Mouse (Mus musculus): Measurements from ENCODE around the gene Itln1. TPM values are rescaled to one million over a fixed set of nuclear protein-coding genes. Genes with fewer than 3 reads are reported as not detected.
"Not testable (repeated sequence)": the region's sequence is repeated elsewhere in the genome, so short reads cannot be mapped to it uniquely, and the experiment has no call there.

Itln1 gene
- polyA plus RNA-seq, 1 experiment from 2014 or later, result not detected

DNA sequence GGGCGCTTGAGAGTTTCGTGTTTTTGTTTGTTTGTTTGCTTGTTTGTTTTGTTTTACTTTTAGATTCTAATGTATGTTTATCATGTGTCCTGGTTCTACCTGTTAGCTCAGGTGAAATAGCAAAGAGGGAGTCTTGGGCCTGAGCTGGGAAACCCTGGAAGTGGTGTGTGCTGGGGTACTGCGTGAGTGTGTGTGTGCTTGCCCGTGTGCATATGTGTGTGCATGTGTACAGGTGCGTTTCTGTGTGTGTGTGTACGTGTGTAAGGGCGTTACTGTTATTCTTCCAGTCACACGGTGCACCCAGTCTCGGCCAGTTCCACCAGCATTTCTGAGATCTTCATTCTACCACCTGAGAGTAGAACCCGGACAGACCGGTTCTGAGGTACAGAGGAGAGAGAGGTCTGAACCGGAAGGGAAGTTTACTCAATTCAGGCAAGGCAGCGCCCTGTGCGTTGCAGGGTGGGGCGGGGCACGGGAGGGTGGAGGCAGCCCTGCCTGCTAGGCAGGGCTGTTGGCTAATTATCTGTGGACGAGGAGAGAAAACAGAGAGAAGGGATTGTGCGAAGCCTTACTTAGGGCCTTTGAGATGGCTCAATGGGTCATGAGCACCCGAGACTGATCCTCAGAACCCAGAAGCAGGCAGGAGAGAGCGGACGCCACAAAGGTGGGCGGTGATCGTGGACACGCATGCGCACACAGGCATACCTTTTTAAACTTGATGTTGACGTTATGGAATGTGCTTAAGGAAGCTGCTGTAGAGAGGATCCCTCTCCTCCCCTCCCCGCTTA, 57.1 kb downstream of the Itln1 start:
- H3K9me3 ChIP-seq (replicated peaks), result peaks cover 12% of the 10 kb centered on the region
- peaks cover 10% of the 10 kb centered on the region for H3K4me1 ChIP-seq
- H3K27me3 ChIP-seq (replicated peaks), result no peaks in the 10 kb centered on the region
- no peak overlapping the region for H3K9ac ChIP-seq
- H3K36me3 ChIP-seq, result no peaks in the 10 kb centered on the region
- peak overlapping the region; percentile 41 for H3K4me3 ChIP-seq
- WGBS (ENCODE audit: insufficient replicate concordance), result 51% methylated on average over 27 of the region's 27 CpGs
- H3K27ac ChIP-seq, result 0 out of 2 replicates have a peak overlapping the region, but pooled peaks have one; percentile 36
- peak overlapping the region; percentile 56 for H3K4me2 ChIP-seq
- ATAC-seq, result peak; percentile 54

GRCm38 (mm10) chr1:171477123-171477522, 58.0 kb downstream of the Itln1 start:
- H3K4me2 ChIP-seq, result no peak overlapping the region
- no peak overlapping the region for H3K9ac ChIP-seq
- 60% methylated on average over 8 of the region's 8 CpGs for WGBS (ENCODE audit: insufficient replicate concordance)
- H3K4me1 ChIP-seq, result peaks cover 10% of the 10 kb centered on the region
- no peaks in the 10 kb centered on the region for H3K36me3 ChIP-seq
- no peak overlapping the region for H3K27ac ChIP-seq
- H3K27me3 ChIP-seq (replicated peaks), result no peaks in the 10 kb centered on the region
- H3K9me3 ChIP-seq (replicated peaks), result peaks cover 7% of the 10 kb centered on the region; the same call in 1 of the 2 replicates
- no peak overlapping the region for H3K4me3 ChIP-seq
- ATAC-seq, result no peak

- Histone ChIP-seq H3K27ac (no peak overlapping the region), H3K9ac (no peak overlapping the region), H3K36me3 (no peaks in the 10 kb centered on the region), H3K27me3 (replicated peaks) (no peaks in the 10 kb centered on the region), H3K9me3 (replicated peaks) (no peaks in the 10 kb centered on the region), H3K4me2 (no peak overlapping the region), H3K4me3 (no peak overlapping the region), H3K4me1 (peaks cover 17% of the 10 kb centered on the region)
- no peak for ATAC-seq
- 49% methylated on average over 9 of the region's 9 CpGs for WGBS (ENCODE audit: insufficient replicate concordance)
These were observed 61.0 kb downstream of the Itln1 start for GRCm38 (mm10) chr1:171473920-171474640.

- WGBS (ENCODE audit: insufficient replicate concordance), result 67% methylated on average over 4 of the region's 4 CpGs
- peaks cover 17% of the 10 kb centered on the region for H3K4me1 ChIP-seq
- no peak for ATAC-seq
- H3K4me3 ChIP-seq, result no peak overlapping the region
- no peak overlapping the region for H3K4me2 ChIP-seq
- no peak overlapping the region for H3K9ac ChIP-seq
- no peaks in the 10 kb centered on the region for H3K36me3 ChIP-seq
- H3K9me3 ChIP-seq (replicated peaks), result no peaks in the 10 kb centered on the region
- no peaks in the 10 kb centered on the region for H3K27me3 ChIP-seq (replicated peaks)
- no peak overlapping the region for H3K27ac ChIP-seq
These were observed 61.6 kb downstream of the Itln1 start for GRCm38 (mm10) chr1:171473506-171473905.

DNA sequence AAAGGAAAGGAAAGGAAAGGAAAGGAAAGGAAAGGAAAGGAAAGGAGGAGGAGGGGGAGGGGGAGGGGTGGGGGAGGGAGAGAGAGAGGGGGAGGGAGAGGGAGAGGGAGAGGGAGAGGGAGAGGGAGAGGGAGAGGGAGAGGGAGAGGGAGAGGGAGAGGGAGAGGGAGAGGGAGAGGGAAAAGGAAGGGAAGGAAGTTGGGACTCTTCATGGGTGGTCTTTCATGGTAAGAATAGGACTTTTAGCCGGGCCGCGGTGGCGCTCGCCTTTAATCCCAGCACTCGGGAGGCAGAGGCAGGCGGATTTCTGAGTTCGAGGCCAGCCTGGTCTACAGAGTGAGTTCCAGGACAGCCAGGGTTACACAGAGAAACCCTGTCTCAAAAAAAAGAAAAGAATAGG, 63.2 kb downstream of the Itln1 start:
- H3K4me3 ChIP-seq; H3K4me1 ChIP-seq; H3K27ac ChIP-seq; H3K27me3 ChIP-seq (replicated peaks); H3K4me2 ChIP-seq; ATAC-seq; H3K9me3 ChIP-seq (replicated peaks); H3K36me3 ChIP-seq; H3K9ac ChIP-seq: not testable (repeated sequence)
- WGBS (ENCODE audit: insufficient replicate concordance), result 81% methylated on average over 8 of the region's 8 CpGs

- no peaks in the 10 kb centered on the region for H3K27me3 ChIP-seq (replicated peaks)
- WGBS (ENCODE audit: insufficient replicate concordance), result 66% methylated on average over 1 of the region's 1 CpGs
- H3K4me1 ChIP-seq, result peaks cover 8% of the 10 kb centered on the region
- no peak overlapping the region for H3K4me2 ChIP-seq
- H3K27ac ChIP-seq, result no peak overlapping the region
- no peak for ATAC-seq
- H3K9ac ChIP-seq, result no peak overlapping the region
- no peaks in the 10 kb centered on the region for H3K36me3 ChIP-seq
- H3K9me3 ChIP-seq (replicated peaks), result no peaks in the 10 kb centered on the region
- no peak overlapping the region for H3K4me3 ChIP-seq
These were observed 63.6 kb downstream of the Itln1 start for GRCm38 (mm10) chr1:171471452-171471851.

DNA sequence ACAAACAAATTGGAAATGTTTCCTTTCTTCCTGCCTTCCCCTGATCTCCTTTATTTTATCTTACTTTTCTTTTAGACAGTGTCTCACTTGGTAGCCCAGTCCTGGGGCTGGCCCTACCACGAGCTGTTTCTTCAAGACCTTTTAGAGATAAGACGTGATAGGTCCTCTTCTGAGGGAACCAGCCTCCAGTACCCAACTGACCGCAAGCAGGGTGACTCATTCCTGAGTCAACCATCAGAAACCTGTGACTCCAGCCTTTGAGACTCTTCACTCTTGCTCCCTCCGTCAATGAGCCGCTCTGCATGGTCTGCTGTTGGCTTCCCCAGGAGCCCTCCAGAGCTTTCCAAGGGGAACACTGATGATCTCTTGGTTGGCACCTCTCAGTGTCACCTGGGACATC, 64.2 kb downstream of the Itln1 start:
- Histone ChIP-seq H3K9me3 (replicated peaks) (no peaks in the 10 kb centered on the region), H3K4me3 (no peak overlapping the region), H3K27ac (no peak overlapping the region), H3K4me1 (peaks cover 8% of the 10 kb centered on the region), H3K4me2 (no peak overlapping the region), H3K9ac (no peak overlapping the region), H3K36me3 (no peaks in the 10 kb centered on the region), H3K27me3 (replicated peaks) (no peaks in the 10 kb centered on the region)
- WGBS (ENCODE audit: insufficient replicate concordance), result 37% methylated on average over 5 of the region's 5 CpGs
- ATAC-seq, result no peak

DNA sequence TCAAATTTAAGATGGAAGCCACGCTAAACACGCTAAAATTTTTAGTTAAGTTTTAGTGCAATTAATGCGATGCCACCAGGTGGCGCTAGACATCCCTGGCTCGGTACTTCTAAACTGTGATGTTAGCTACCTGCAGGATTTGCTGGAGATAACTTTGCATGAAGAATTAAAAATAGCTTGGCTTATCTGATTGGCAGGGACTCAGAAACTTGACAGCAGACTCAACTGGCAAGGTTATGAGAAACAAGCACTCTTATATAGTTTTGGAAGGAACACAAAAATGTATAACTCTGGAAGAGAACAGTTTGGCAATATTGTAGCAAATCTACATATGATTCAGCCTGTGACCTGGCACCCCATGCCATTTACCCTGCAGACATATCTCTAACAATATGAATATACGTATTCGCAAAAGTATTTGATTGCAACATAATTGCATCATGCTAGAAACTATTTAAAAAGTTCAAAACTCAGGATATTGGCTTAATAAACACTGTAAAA, 64.7 kb downstream of the Itln1 start:
- ATAC-seq, result no peak
- no peak overlapping the region for H3K4me3 ChIP-seq

GRCm38 (mm10) chr1:171469678-171470077, 65.4 kb downstream of the Itln1 start:
- Histone ChIP-seq H3K27ac (no peak overlapping the region), H3K4me2 (no peak overlapping the region), H3K36me3 (no peaks in the 10 kb centered on the region), H3K9me3 (replicated peaks) (no peaks in the 10 kb centered on the region), H3K4me1 (peaks cover 11% of the 10 kb centered on the region), H3K27me3 (replicated peaks) (no peaks in the 10 kb centered on the region), H3K9ac (no peak overlapping the region), H3K4me3 (no peak overlapping the region)
- ATAC-seq, result no peak
- WGBS (ENCODE audit: insufficient replicate concordance), result 63% methylated on average over 3 of the region's 3 CpGs

More for the DNA sequence above, 64.7 kb downstream of the Itln1 start:
- 24% methylated on average over 7 of the region's 7 CpGs for WGBS (ENCODE audit: insufficient replicate concordance)
- no peaks in the 10 kb centered on the region for H3K9me3 ChIP-seq (replicated peaks)
- H3K27ac ChIP-seq, result no peak overlapping the region
- H3K9ac ChIP-seq, result no peak overlapping the region
- no peaks in the 10 kb centered on the region for H3K27me3 ChIP-seq (replicated peaks)
- no peaks in the 10 kb centered on the region for H3K36me3 ChIP-seq
- H3K4me2 ChIP-seq, result no peak overlapping the region
- H3K4me1 ChIP-seq, result peaks cover 11% of the 10 kb centered on the region

Other genes starting within 250 kb of the Itln1 start
- 36.2 and 38.6 TPM in 2 replicates for gene Usp21, start 247.3 kb downstream of the Itln1 start, polyA plus RNA-seq (2016; fragmentation: Nextera tagmentation; extraction: Ambion mirVana)
- 55.9 and 58.3 TPM in 2 replicates for gene Ufc1, start 240.3 kb downstream of the Itln1 start, polyA plus RNA-seq (2016; fragmentation: Nextera tagmentation; extraction: Ambion mirVana)
- gene Dedd, start 206.1 kb downstream of the Itln1 start, polyA plus RNA-seq (2016; fragmentation: Nextera tagmentation; extraction: Ambion mirVana), result 24.9 and 26.1 TPM in 2 replicates
- 22.8 and 25.3 TPM in 2 replicates for gene Nit1, start 189.6 kb downstream of the Itln1 start, polyA plus RNA-seq (2016; fragmentation: Nextera tagmentation; extraction: Ambion mirVana)
- 74.3 and 76.1 TPM in 2 replicates for gene Pfdn2, start 189.6 kb downstream of the Itln1 start, polyA plus RNA-seq (2016; fragmentation: Nextera tagmentation; extraction: Ambion mirVana)
- 0.35 and 0.46 TPM in 2 replicates for gene Klhdc9, start 174.5 kb downstream of the Itln1 start, polyA plus RNA-seq (2016; fragmentation: Nextera tagmentation; extraction: Ambion mirVana)
- 0.06 and 0.13 TPM in 2 replicates for gene Nectin4, start 165.2 kb downstream of the Itln1 start, polyA plus RNA-seq (2016; fragmentation: Nextera tagmentation; extraction: Ambion mirVana)
- 4.7 and 5.3 TPM in 2 replicates for gene Arhgap30, start 146.3 kb downstream of the Itln1 start, polyA plus RNA-seq (2016; fragmentation: Nextera tagmentation; extraction: Ambion mirVana)
- 27.5 and 28.7 TPM in 2 replicates for gene Usf1, start 124.0 kb downstream of the Itln1 start, polyA plus RNA-seq (2016; fragmentation: Nextera tagmentation; extraction: Ambion mirVana)
- gene Tstd1, start 116.4 kb downstream of the Itln1 start, polyA plus RNA-seq (2016; fragmentation: Nextera tagmentation; extraction: Ambion mirVana), result 3.1 TPM in 2 replicates
- 28.2 and 28.9 TPM in 2 replicates for gene F11r, start 97.8 kb downstream of the Itln1 start, polyA plus RNA-seq (2016; fragmentation: Nextera tagmentation; extraction: Ambion mirVana)
- gene Alyref2, start 31.8 kb downstream of the Itln1 start, polyA plus RNA-seq (2016; fragmentation: Nextera tagmentation; extraction: Ambion mirVana), result 4.2 and 4.8 TPM in 2 replicates
- gene Cd244a, start 23.9 kb upstream of the Itln1 start, polyA plus RNA-seq (2016; fragmentation: Nextera tagmentation; extraction: Ambion mirVana), result 0.48 and 0.50 TPM in 2 replicates
- 0.41 and 0.78 TPM in 2 replicates for gene Ly9, start 72.1 kb upstream of the Itln1 start, polyA plus RNA-seq (2016; fragmentation: Nextera tagmentation; extraction: Ambion mirVana)
- gene Slamf7, start 117.7 kb upstream of the Itln1 start, polyA plus RNA-seq (2016; fragmentation: Nextera tagmentation; extraction: Ambion mirVana), result not detected in 2 replicates
- gene Cd48, start 146.7 kb upstream of the Itln1 start, polyA plus RNA-seq (2016; fragmentation: Nextera tagmentation; extraction: Ambion mirVana), result 7.9 and 8.5 TPM in 2 replicates
- 2.2 and 2.7 TPM in 2 replicates for gene Slamf1, start 231.8 kb upstream of the Itln1 start, polyA plus RNA-seq (2016; fragmentation: Nextera tagmentation; extraction: Ambion mirVana)

All from liver, embryonic 12.5 days (tissue).